Mouse (Mus musculus): ENCODE measurements around the gene Acadl.

GRCm38 (mm10) chr1:66841510-66841909, 21.6 kb downstream of the Acadl start:
- no peak for TF ChIP-seq EP300 (IDR thresholded peaks at IDR 0.05; ENCODE audit: low read depth)
- no peak for TF ChIP-seq CTCF (IDR thresholded peaks at IDR 0.05; ENCODE audit: low read depth)
